Mouse (Mus musculus): ENCODE measurements at regions not wholly inside any gene's neighbourhood (a gene's known extent, or its start where the extent isn't known, plus 50 kb on each side); places are given as distances from the start of the nearest gene placed in this dataset.

DNA sequence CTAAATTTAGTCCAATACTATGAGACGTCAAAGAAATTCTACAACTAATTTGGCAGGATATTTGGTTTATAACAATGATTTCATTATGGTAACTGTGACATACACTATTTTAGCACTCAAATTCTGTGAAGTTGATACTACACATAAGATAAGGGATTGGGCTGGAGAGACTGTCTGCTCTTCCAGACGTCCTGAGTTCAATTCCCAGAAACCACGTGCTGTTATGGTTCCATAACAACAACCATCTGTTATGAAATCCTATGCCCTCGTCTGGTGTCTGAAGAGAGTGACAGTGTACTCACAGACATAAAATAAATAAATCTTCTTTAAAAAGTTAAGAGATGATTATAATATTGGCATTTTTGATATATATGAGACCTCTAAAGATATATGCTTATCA lies 1543.1 kb upstream of the Got2 start:
- WGBS, result 41% methylated on average over 4 of the region's 4 CpGs
- Histone ChIP-seq H3K4me2 (replicated peaks; ENCODE audit: low read depth, low read length) (no peak overlapping the region), H3K9ac (replicated peaks; ENCODE audit: low read depth) (no peak overlapping the region), H3K27me3 (replicated peaks; ENCODE audit: insufficient read depth, low read length) (no peaks in the 10 kb centered on the region), H3K27ac (ENCODE audit: low read length) (no peak overlapping the region), H3K36me3 (ENCODE audit: insufficient read depth, low read length) (no peaks in the 10 kb centered on the region), H3K9me3 (ENCODE audit: low read length) (no peaks in the 10 kb centered on the region), H3K4me3 (ENCODE audit: low read depth, low read length) (no peak overlapping the region), H3K4me1 (ENCODE audit: insufficient read depth, low read depth, low read length) (no peaks in the 10 kb centered on the region)
- DNase-seq (ENCODE audit: low spot score) (no peak), ATAC-seq (no peak)
- TF ChIP-seq CTCF (IDR thresholded peaks at IDR 0.05) (no peak), EP300 (IDR thresholded peaks at IDR 0.05) (no peak)

- Histone ChIP-seq H3K9ac (replicated peaks; ENCODE audit: low read depth) (no peak overlapping the region), H3K27me3 (replicated peaks; ENCODE audit: insufficient read depth, low read length) (no peaks in the 10 kb centered on the region), H3K27ac (ENCODE audit: low read length) (no peak overlapping the region), H3K4me3 (ENCODE audit: low read depth, low read length) (no peak overlapping the region), H3K36me3 (ENCODE audit: insufficient read depth, low read length) (no peaks in the 10 kb centered on the region), H3K9me3 (ENCODE audit: low read length) (no peaks in the 10 kb centered on the region), H3K4me2 (replicated peaks; ENCODE audit: low read depth, low read length) (no peak overlapping the region), H3K4me1 (ENCODE audit: insufficient read depth, low read depth, low read length) (no peaks in the 10 kb centered on the region)
- no peak for TF ChIP-seq EP300 (IDR thresholded peaks at IDR 0.05)
- no peak for TF ChIP-seq CTCF (IDR thresholded peaks at IDR 0.05)
- WGBS, result 64% methylated on average over 1 of the region's 1 CpGs
- DNase-seq (ENCODE audit: low spot score) (no peak), ATAC-seq (no peak)
These were observed 1534.0 kb upstream of the Got2 start for GRCm38 (mm10) chr8:97422331-97422730.

DNA sequence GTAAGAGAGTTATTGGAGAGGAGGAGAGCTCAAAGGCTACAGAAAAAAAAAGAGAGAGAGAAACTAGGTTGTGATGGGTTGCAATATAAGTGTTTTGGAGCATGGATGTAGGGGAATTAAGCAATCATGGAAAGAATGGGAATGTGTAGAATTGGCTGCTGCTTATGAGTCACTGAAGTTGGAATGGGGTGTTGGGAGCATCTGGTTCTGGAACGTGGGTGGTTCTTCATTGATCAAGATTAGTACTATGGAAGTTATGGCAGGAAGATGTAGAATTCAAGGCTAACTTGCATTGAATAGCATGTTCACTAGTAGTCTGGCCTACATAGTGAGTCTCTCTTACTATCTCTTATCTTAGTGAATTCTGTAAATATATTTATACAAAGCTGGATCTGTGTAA lies 1526.4 kb upstream of the Got2 start:
- WGBS, result 52% methylated on average over 1 of the region's 1 CpGs
- Histone ChIP-seq H3K36me3 (ENCODE audit: insufficient read depth, low read length) (no peaks in the 10 kb centered on the region), H3K4me2 (replicated peaks; ENCODE audit: low read depth, low read length) (no peak overlapping the region), H3K9ac (replicated peaks; ENCODE audit: low read depth) (no peak overlapping the region), H3K27me3 (replicated peaks; ENCODE audit: insufficient read depth, low read length) (no peaks in the 10 kb centered on the region), H3K27ac (ENCODE audit: low read length) (no peak overlapping the region), H3K4me1 (ENCODE audit: insufficient read depth, low read depth, low read length) (no peaks in the 10 kb centered on the region), H3K4me3 (ENCODE audit: low read depth, low read length) (no peak overlapping the region), H3K9me3 (ENCODE audit: low read length) (no peaks in the 10 kb centered on the region)
- DNase-seq (ENCODE audit: low spot score) (no peak), ATAC-seq (no peak)
- TF ChIP-seq CTCF (IDR thresholded peaks at IDR 0.05), result no peak
- no peak for TF ChIP-seq EP300 (IDR thresholded peaks at IDR 0.05)

GRCm38 (mm10) chr8:97403308-97403707 lies 1515.0 kb upstream of the Got2 start:
- ATAC-seq (no peak), DNase-seq (ENCODE audit: low spot score) (no peak)
- H3K27ac ChIP-seq (ENCODE audit: low read length), result no peak overlapping the region

DNA sequence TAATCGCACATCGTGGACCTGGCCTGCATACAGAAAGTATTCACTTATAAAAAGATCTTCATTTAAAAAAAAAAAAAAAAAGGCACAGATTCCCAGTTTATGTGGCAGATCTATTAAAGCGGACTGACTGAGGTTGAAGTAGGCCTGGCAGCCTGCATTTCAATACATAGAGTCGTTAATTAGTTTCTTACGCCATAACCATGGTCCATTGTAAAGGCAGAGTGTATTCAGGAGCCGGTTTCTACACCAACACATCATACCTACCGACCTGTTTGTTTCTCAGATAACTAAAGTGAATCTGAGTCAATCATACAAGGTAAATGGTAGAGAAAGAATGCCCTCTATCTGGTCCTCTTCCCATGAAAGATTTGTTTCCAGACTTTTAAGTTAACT lies 1509.0 kb upstream of the Got2 start:
- Histone ChIP-seq H3K27ac (ENCODE audit: low read length) (no peak overlapping the region), H3K4me1 (ENCODE audit: insufficient read depth, low read depth, low read length) (no peaks in the 10 kb centered on the region), H3K27me3 (replicated peaks; ENCODE audit: insufficient read depth, low read length) (no peaks in the 10 kb centered on the region), H3K36me3 (ENCODE audit: insufficient read depth, low read length) (no peaks in the 10 kb centered on the region), H3K9me3 (ENCODE audit: low read length) (no peaks in the 10 kb centered on the region), H3K4me3 (ENCODE audit: low read depth, low read length) (no peak overlapping the region), H3K9ac (replicated peaks; ENCODE audit: low read depth) (no peak overlapping the region), H3K4me2 (replicated peaks; ENCODE audit: low read depth, low read length) (no peak overlapping the region)
- DNase-seq (ENCODE audit: low spot score) (no peak), ATAC-seq (no peak)
- TF ChIP-seq EP300 (IDR thresholded peaks at IDR 0.05) (no peak), CTCF (IDR thresholded peaks at IDR 0.05) (no peak)
- 54% methylated on average over 7 of the region's 7 CpGs for WGBS

More at GRCm38 (mm10) chr8:97403308-97403707, 1515.0 kb upstream of the Got2 start:
- Histone ChIP-seq H3K4me3 (ENCODE audit: low read depth, low read length) (no peak overlapping the region), H3K27me3 (replicated peaks; ENCODE audit: insufficient read depth, low read length) (no peaks in the 10 kb centered on the region), H3K4me1 (ENCODE audit: insufficient read depth, low read depth, low read length) (no peaks in the 10 kb centered on the region), H3K4me2 (replicated peaks; ENCODE audit: low read depth, low read length) (no peak overlapping the region), H3K36me3 (ENCODE audit: insufficient read depth, low read length) (no peaks in the 10 kb centered on the region), H3K9me3 (ENCODE audit: low read length) (no peaks in the 10 kb centered on the region), H3K9ac (replicated peaks; ENCODE audit: low read depth) (no peak overlapping the region)
- TF ChIP-seq EP300 (IDR thresholded peaks at IDR 0.05) (no peak), CTCF (IDR thresholded peaks at IDR 0.05) (no peak)
- WGBS, result 72% methylated on average over 2 of the region's 2 CpGs

DNA sequence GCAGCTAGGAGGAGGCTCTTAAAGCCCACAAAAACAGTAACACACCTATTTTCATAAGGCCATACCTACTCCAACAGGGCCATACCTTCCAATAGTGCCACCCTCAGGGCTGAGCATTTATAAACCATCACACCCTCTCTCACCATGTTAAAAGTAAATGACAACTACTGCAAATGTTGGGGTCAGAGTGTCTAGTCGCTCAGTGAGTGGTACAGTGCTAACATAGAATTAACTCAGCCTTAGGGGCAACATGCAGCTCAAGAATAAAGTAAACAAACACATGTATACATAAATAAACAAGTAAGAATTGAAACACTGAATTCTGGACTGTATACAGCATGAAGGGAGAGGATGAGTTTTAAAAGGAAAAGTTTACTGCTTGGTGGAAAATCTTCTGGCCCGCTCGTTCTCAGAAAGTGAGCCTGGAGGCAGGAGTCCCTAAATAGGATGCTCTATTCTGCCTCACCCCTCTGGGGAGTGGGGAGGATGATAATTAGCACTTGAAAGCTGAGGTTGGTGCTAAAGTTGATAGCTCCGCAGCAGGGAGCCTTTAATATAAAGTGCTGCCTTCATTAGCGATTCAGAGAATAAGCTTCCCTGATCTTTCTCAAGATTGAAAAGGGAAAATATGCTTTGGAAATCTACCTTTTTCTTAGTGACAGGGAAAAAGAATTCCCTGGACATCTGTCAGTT lies 1508.4 kb upstream of the Got2 start:
- Histone ChIP-seq H3K9ac (replicated peaks; ENCODE audit: low read depth) (no peak overlapping the region), H3K27me3 (replicated peaks; ENCODE audit: insufficient read depth, low read length) (no peaks in the 10 kb centered on the region), H3K36me3 (ENCODE audit: insufficient read depth, low read length) (no peaks in the 10 kb centered on the region), H3K4me2 (replicated peaks; ENCODE audit: low read depth, low read length) (no peak overlapping the region), H3K9me3 (ENCODE audit: low read length) (no peaks in the 10 kb centered on the region), H3K27ac (ENCODE audit: low read length) (no peak overlapping the region), H3K4me1 (ENCODE audit: insufficient read depth, low read depth, low read length) (no peaks in the 10 kb centered on the region), H3K4me3 (ENCODE audit: low read depth, low read length) (no peak overlapping the region)
- ATAC-seq (no peak), DNase-seq (ENCODE audit: low spot score) (no peak)
- WGBS, result 58% methylated on average over 5 of the region's 5 CpGs
- TF ChIP-seq CTCF (IDR thresholded peaks at IDR 0.05) (no peak), EP300 (IDR thresholded peaks at IDR 0.05) (no peak)

GRCm38 (mm10) chr8:97389651-97390050 lies 1501.3 kb upstream of the Got2 start:
- no peak overlapping the region for H3K27ac ChIP-seq (ENCODE audit: low read length)
- ATAC-seq, result no peak
- no peaks in the 10 kb centered on the region for H3K4me1 ChIP-seq (ENCODE audit: insufficient read depth, low read depth, low read length)
- 19% methylated on average over 7 of the region's 7 CpGs for WGBS
- H3K27me3 ChIP-seq (replicated peaks; ENCODE audit: insufficient read depth, low read length), result no peaks in the 10 kb centered on the region
- no peaks in the 10 kb centered on the region for H3K9me3 ChIP-seq (ENCODE audit: low read length)
- no peak for DNase-seq (ENCODE audit: low spot score)
- no peak overlapping the region for H3K9ac ChIP-seq (replicated peaks; ENCODE audit: low read depth)
- no peak overlapping the region for H3K4me3 ChIP-seq (ENCODE audit: low read depth, low read length)
- H3K4me2 ChIP-seq (replicated peaks; ENCODE audit: low read depth, low read length), result no peak overlapping the region
- H3K36me3 ChIP-seq (ENCODE audit: insufficient read depth, low read length), result no peaks in the 10 kb centered on the region
- TF ChIP-seq EP300 (IDR thresholded peaks at IDR 0.05) (no peak), CTCF (IDR thresholded peaks at IDR 0.05) (no peak)
